Mouse (Mus musculus) heart, embryonic 10.5 days (tissue): ENCODE data around the gene Celsr1. TPM values are rescaled to one million over a fixed set of nuclear protein-coding genes. Genes with fewer than 3 reads are reported as not detected.

Experiments
- DNase-seq: peaks from one replicate; pipeline ENCODE4 v3.0.0-alpha.2; 2017; ENCODE audit warnings: low spot score
- H3K27ac ChIP-seq: fragments of 300-500 bp; sonication (generic); 2 replicates; pipeline ENCODE4 v1.5.1; 2016; ENCODE audit warnings: mild to moderate bottlenecking
- H3K27me3 ChIP-seq: fragments of 300-500 bp; sonication (generic); 2 replicates; pipeline ENCODE4 v1.6.1; 2016; ENCODE audit warnings: mild to moderate bottlenecking; ENCODE audit not compliant: poor library complexity, insufficient read depth, severe bottlenecking
- H3K36me3 ChIP-seq: fragments of 300-500 bp; sonication (generic); 2 replicates; pipeline ENCODE4 v1.6.1; 2016; ENCODE audit warnings: mild to moderate bottlenecking, moderate library complexity
- H3K4me1 ChIP-seq: fragments of 300-500 bp; sonication (generic); 2 replicates; pipeline ENCODE4 v1.6.1; 2016; ENCODE audit warnings: mild to moderate bottlenecking
- H3K4me3 ChIP-seq: fragments of 300-500 bp; sonication (generic); 2 replicates; pipeline ENCODE4 v1.5.1; 2016; ENCODE audit warnings: mild to moderate bottlenecking, moderate library complexity
- H3K9me3 ChIP-seq: fragments of 300-500 bp; sonication (generic); 2 replicates; pipeline ENCODE4 v1.6.1; 2016; ENCODE audit warnings: mild to moderate bottlenecking, moderate library complexity
- WGBS: fragments of 180-500 bp; shearing (Covaris S2); methylation state at CpG from one replicate; pipeline ENCODE4 v1.1.7; 2016; 5-methylcytosine and 5-hydroxymethylcytosine counted together
- polyA plus RNA-seq: library from polyadenylated mRNA; unstranded; fragments of >200 nt; fragmentation: Nextera tagmentation; extraction: Ambion mirVana; gene quantifications from 2 replicates; pipeline ENCODE4 v1.2.1, GENCODE M21; 2016

Celsr1 gene
- polyA plus RNA-seq = 1.3 and 2.3 TPM in 2 replicates

- under 1% methylated on average over 80 of the region's 80 CpGs for WGBS
- H3K27me3 ChIP-seq = peaks cover 51% of the 10 kb centered on the region
- no peak for DNase-seq
- H3K36me3 ChIP-seq = peaks cover 20% of the 10 kb centered on the region
- peaks cover 48% of the 10 kb centered on the region for H3K4me1 ChIP-seq
- H3K4me3 ChIP-seq = peak within 1 kb of the TSS; percentile 76
- H3K9me3 ChIP-seq = no peaks in the 10 kb centered on the region
- H3K27ac ChIP-seq = peak within 1 kb of the TSS; percentile 90
Observed at GRCm38 (mm10) chr15:86033191-86033841, at the start of gene Celsr1. Celsr1 (minus strand) TSS chr15:86033777.

- Histone ChIP-seq H3K27me3 (no peaks in the 10 kb centered on the region), H3K4me3 (peak overlapping the region; percentile 13; the same call in 1 of the 2 replicates), H3K4me1 (peaks cover 91% of the 10 kb centered on the region), H3K9me3 (no peaks in the 10 kb centered on the region), H3K27ac (peak overlapping the region; percentile 82), H3K36me3 (no peaks in the 10 kb centered on the region)
- DNase-seq = peak; percentile 84
- 9% methylated on average over 6 of the region's 6 CpGs for WGBS
Observed at GRCm38 (mm10) chr15:86083261-86083741, 49.7 kb upstream of the Celsr1 start.

- H3K27me3 ChIP-seq = no peaks in the 10 kb centered on the region
- no peak for DNase-seq
- H3K36me3 ChIP-seq = no peaks in the 10 kb centered on the region
- 81% methylated on average over 11 of the region's 11 CpGs for WGBS
- H3K27ac ChIP-seq = peak overlapping the region; percentile 82
- no peaks in the 10 kb centered on the region for H3K9me3 ChIP-seq
- H3K4me1 ChIP-seq = peaks cover 92% of the 10 kb centered on the region
- no peak overlapping the region for H3K4me3 ChIP-seq
Observed at GRCm38 (mm10) chr15:86082551-86082961, 49.0 kb upstream of the Celsr1 start.

- no peaks in the 10 kb centered on the region for H3K27me3 ChIP-seq
- no peak for DNase-seq
- H3K36me3 ChIP-seq = no peaks in the 10 kb centered on the region
- peak overlapping the region; percentile 82 for H3K27ac ChIP-seq
- H3K4me1 ChIP-seq = peaks cover 89% of the 10 kb centered on the region
- H3K4me3 ChIP-seq = no peak overlapping the region
- H3K9me3 ChIP-seq = no peaks in the 10 kb centered on the region
- 61% methylated on average over 12 of the region's 12 CpGs for WGBS
Observed at GRCm38 (mm10) chr15:86081654-86082053, 48.1 kb upstream of the Celsr1 start.

- H3K27me3 ChIP-seq = no peaks in the 10 kb centered on the region
- WGBS = 93% methylated on average over 1 of the region's 1 CpGs
- no peaks in the 10 kb centered on the region for H3K36me3 ChIP-seq
- H3K4me3 ChIP-seq = no peak overlapping the region
- peaks cover 89% of the 10 kb centered on the region for H3K4me1 ChIP-seq
- H3K9me3 ChIP-seq = no peaks in the 10 kb centered on the region
- peak overlapping the region; percentile 82; the same call in 1 of the 2 replicates for H3K27ac ChIP-seq
- no peak for DNase-seq
Observed at GRCm38 (mm10) chr15:86080408-86080807, 46.8 kb upstream of the Celsr1 start.

GRCm38 (mm10) chr15:86079876-86080275 lies 46.3 kb upstream of the Celsr1 start:
- Histone ChIP-seq H3K4me1 (peaks cover 84% of the 10 kb centered on the region), H3K9me3 (no peaks in the 10 kb centered on the region), H3K27me3 (no peaks in the 10 kb centered on the region), H3K27ac (peak overlapping the region; percentile 60), H3K4me3 (no peak overlapping the region), H3K36me3 (no peaks in the 10 kb centered on the region)
- no peak for DNase-seq
- WGBS = 66% methylated on average over 4 of the region's 4 CpGs

- H3K27me3 ChIP-seq = no peaks in the 10 kb centered on the region
- DNase-seq = no peak
- peaks cover 2% of the 10 kb centered on the region; the same call in 1 of the 2 replicates for H3K36me3 ChIP-seq
- peaks cover 84% of the 10 kb centered on the region for H3K4me1 ChIP-seq
- no peaks in the 10 kb centered on the region for H3K9me3 ChIP-seq
- H3K27ac ChIP-seq = peak overlapping the region; percentile 60
- H3K4me3 ChIP-seq = no peak overlapping the region
- WGBS = 52% methylated on average over 5 of the region's 5 CpGs
Observed at GRCm38 (mm10) chr15:86079467-86079866, 45.9 kb upstream of the Celsr1 start.

GRCm38 (mm10) chr15:86078481-86079216 lies 45.1 kb upstream of the Celsr1 start:
- Histone ChIP-seq H3K4me3 (no peak overlapping the region), H3K4me1 (peaks cover 84% of the 10 kb centered on the region), H3K36me3 (peaks cover 2% of the 10 kb centered on the region; the same call in 1 of the 2 replicates), H3K27ac (peak overlapping the region; percentile 60), H3K27me3 (no peaks in the 10 kb centered on the region), H3K9me3 (no peaks in the 10 kb centered on the region)
- WGBS = 60% methylated on average over 18 of the region's 18 CpGs
- no peak for DNase-seq

- H3K27me3 ChIP-seq = no peaks in the 10 kb centered on the region
- no peak for DNase-seq
- peaks cover 81% of the 10 kb centered on the region for H3K4me1 ChIP-seq
- no peaks in the 10 kb centered on the region for H3K9me3 ChIP-seq
- H3K4me3 ChIP-seq = no peak overlapping the region
- 46% methylated on average over 5 of the region's 5 CpGs for WGBS
- H3K36me3 ChIP-seq = peaks cover 2% of the 10 kb centered on the region; the same call in 1 of the 2 replicates
- H3K27ac ChIP-seq = peak overlapping the region; percentile 50; the same call in 1 of the 2 replicates
Observed at GRCm38 (mm10) chr15:86077934-86078333, 44.4 kb upstream of the Celsr1 start.

GRCm38 (mm10) chr15:86076378-86076777 lies 42.8 kb upstream of the Celsr1 start:
- Histone ChIP-seq H3K36me3 (peaks cover 2% of the 10 kb centered on the region; the same call in 1 of the 2 replicates), H3K9me3 (no peaks in the 10 kb centered on the region), H3K4me1 (peaks cover 68% of the 10 kb centered on the region), H3K4me3 (no peak overlapping the region), H3K27ac (no peak overlapping the region), H3K27me3 (no peaks in the 10 kb centered on the region)
- WGBS = 73% methylated on average over 8 of the region's 8 CpGs
- DNase-seq = no peak

GRCm38 (mm10) chr15:86076048-86076315 lies 42.4 kb upstream of the Celsr1 start:
- no peak for DNase-seq
- Histone ChIP-seq H3K4me1 (peaks cover 67% of the 10 kb centered on the region), H3K27me3 (no peaks in the 10 kb centered on the region), H3K27ac (0 out of 2 replicates have a peak overlapping the region, but pooled peaks have one; percentile 30), H3K9me3 (no peaks in the 10 kb centered on the region), H3K36me3 (peaks cover 2% of the 10 kb centered on the region; the same call in 1 of the 2 replicates), H3K4me3 (no peak overlapping the region)
- WGBS = 61% methylated on average over 2 of the region's 2 CpGs

- H3K9me3 ChIP-seq = no peaks in the 10 kb centered on the region
- H3K4me1 ChIP-seq = peaks cover 69% of the 10 kb centered on the region
- peaks cover 2% of the 10 kb centered on the region; the same call in 1 of the 2 replicates for H3K36me3 ChIP-seq
- DNase-seq = no peak
- H3K27ac ChIP-seq = 0 out of 2 replicates have a peak overlapping the region, but pooled peaks have one; percentile 30
- no peak overlapping the region for H3K4me3 ChIP-seq
- no peaks in the 10 kb centered on the region for H3K27me3 ChIP-seq
- 90% methylated on average over 20 of the region's 20 CpGs for WGBS
Observed at GRCm38 (mm10) chr15:86075305-86076047, 41.9 kb upstream of the Celsr1 start.
